Comparison of ENCODE assay signal across 8 mouse cellular contexts in genomic region chr10:103369081-103369420, GRCm38 (mm10). TPM values are rescaled to one million over a fixed set of nuclear protein-coding genes. Genes with fewer than 3 reads are reported as not detected.
DNase-seq lines count a peak whose midpoint lies in the region; ATAC-seq and TF ChIP-seq lines count a peak whose summit lies in the region.

No protein-coding gene starts in this region.

- no peaks in the 10 kb centered on the region for H3K36me3 ChIP-seq in kidney, postnatal 0 days (ENCODE audit: insufficient read depth, low read length)
- no peaks in the 10 kb centered on the region for H3K36me3 ChIP-seq in liver, embryonic 11.5 days (ENCODE audit: control insufficient read depth, insufficient read depth, low read length)
- no peaks in the 10 kb centered on the region for H3K36me3 ChIP-seq in myocyte (ENCODE audit: control insufficient read depth, insufficient read depth)

- peak overlapping the region; percentile 59 for H3K4me3 ChIP-seq in kidney, postnatal 0 days (replicated peaks; ENCODE audit: low read depth, low read length)
- H3K4me3 ChIP-seq in liver, embryonic 11.5 days (ENCODE audit: low read depth, low read length) = peak overlapping the region; percentile 47
- H3K4me3 ChIP-seq in myocyte = peak overlapping the region; percentile 32

- WGBS in kidney, postnatal 0 days = 2% methylated on average over 8 of the region's 8 CpGs
- WGBS in liver, embryonic 11.5 days = 0% methylated on average over 8 of the region's 8 CpGs

- no peaks in the 10 kb centered on the region for H3K79me2 ChIP-seq in myocyte (ENCODE audit: control insufficient read depth, insufficient read depth)

- H3K4me2 ChIP-seq in kidney, postnatal 0 days (ENCODE audit: low read length) = peak overlapping the region; percentile 92
- peak overlapping the region; percentile 74 for H3K4me2 ChIP-seq in liver, embryonic 11.5 days
- peak overlapping the region; percentile 96 for H3K4me2 ChIP-seq in myocyte (ENCODE audit: low read depth)

- H3ac ChIP-seq in myocyte (ENCODE audit: control insufficient read depth, insufficient read length) = no peak overlapping the region

- peak overlapping the region; percentile 44; the same call in 1 of the 2 replicates for H3K9ac ChIP-seq in kidney, postnatal 0 days (ENCODE audit: low read depth, low read length)
- H3K9ac ChIP-seq in liver, embryonic 11.5 days (ENCODE audit: low read depth, low read length) = peak overlapping the region; percentile 25; the same call in 1 of the 2 replicates

- H3K9me3 ChIP-seq in kidney, postnatal 0 days (replicated peaks; ENCODE audit: low read length) = no peaks in the 10 kb centered on the region
- no peaks in the 10 kb centered on the region for H3K9me3 ChIP-seq in liver, embryonic 11.5 days (ENCODE audit: control insufficient read depth, low read length)

- peak; percentile 92 for ATAC-seq in kidney, postnatal 0 days (replicated peaks; ENCODE audit: low FRiP score, low read depth)
- ATAC-seq in liver, embryonic 11.5 days (replicated peaks; ENCODE audit: low FRiP score) = peak; percentile 92

- TF ChIP-seq CTCF in kidney, postnatal 0 days (IDR thresholded peaks at IDR 0.05; ENCODE audit: low read depth) = peak; percentile 35; the same call in 1 of the 2 replicates

- H3K4me1 ChIP-seq in kidney, postnatal 0 days (replicated peaks; ENCODE audit: insufficient read depth, low read length) = no peaks in the 10 kb centered on the region
- H3K4me1 ChIP-seq in liver, embryonic 11.5 days (replicated peaks; ENCODE audit: control insufficient read depth, insufficient read depth, low read length) = no peaks in the 10 kb centered on the region

- TF ChIP-seq POLR2A in myocyte (IDR thresholded peaks at IDR 0.05; ENCODE audit: insufficient read length, low read depth) = no peak

- H3K27ac ChIP-seq in kidney, postnatal 0 days = no peak overlapping the region
- H3K27ac ChIP-seq in liver, embryonic 11.5 days (ENCODE audit: low read depth, low read length) = no peak overlapping the region

- peak; percentile 2 to 7 for DNase-seq in heart, adult 18-20 months
- no peak for DNase-seq in heart, adult 8-10 months (ENCODE audit: low spot score)
- DNase-seq in cerebellum, postnatal 10 days = peak; percentile 88 to 89
- peak; percentile 35 to 39 for DNase-seq in frontal cortex, postnatal 25 days (ENCODE audit: low spot score in 2 of 2)
- DNase-seq in kidney, postnatal 0 days (ENCODE audit: low spot score) = peak; percentile 89
- DNase-seq in liver, embryonic 11.5 days (ENCODE audit: low spot score) = peak; percentile 40
- DNase-seq in testis, postnatal 14 days (ENCODE audit: low spot score) = peak; percentile 38

- H3K27me3 ChIP-seq in kidney, postnatal 0 days (ENCODE audit: insufficient read depth, low read length) = no peaks in the 10 kb centered on the region
- H3K27me3 ChIP-seq in liver, embryonic 11.5 days (replicated peaks; ENCODE audit: control insufficient read depth, insufficient read depth, low read length) = peaks cover 15% of the 10 kb centered on the region
- H3K27me3 ChIP-seq in myocyte (ENCODE audit: control insufficient read depth, insufficient read depth, insufficient read length) = no peaks in the 10 kb centered on the region

TF ChIP-seq in myocyte, 11 proteins besides CTCF, POLR2A, EP300 and RAD21:
- no peak for TF ChIP-seq USF1 (IDR thresholded peaks at IDR 0.05; ENCODE audit: low read depth)
- no peak for TF ChIP-seq CEBPB (IDR thresholded peaks at IDR 0.05; ENCODE audit: insufficient read depth, poor library complexity, severe bottlenecking)
- TF ChIP-seq POLR2AphosphoS2 (IDR thresholded peaks at IDR 0.05; ENCODE audit: insufficient read length, low read depth) = no peak
- no peak for TF ChIP-seq SRF (IDR thresholded peaks at IDR 0.05; ENCODE audit: control insufficient read depth, insufficient read length, low read depth)

RNA-seq across cellular contexts. Expression of gene Slc6a15, which starts 1.5 kb away (rescaled TPM):
- total RNA-seq in heart, adult 18-20 months (2021) = under 1 TPM; 0.45 to 0.82 TPM
- under 1 TPM; 0.28 to 0.38 (median 0.31) TPM for total RNA-seq in heart, adult 8-10 months (2022)
- 5.7 and 7.8 TPM in 2 replicates for polyA plus RNA-seq in kidney, postnatal 0 days (2015; fragmentation: Nextera tagmentation; extraction: Ambion mirVana)
- polyA plus RNA-seq in liver, embryonic 11.5 days (2014; fragmentation: Nextera tagmentation; extraction: Ambion mirVana) = 0.73 and 1.3 TPM in 2 replicates
- polyA plus RNA-seq in myocyte (2012; fragmentation: generic; extraction: Trizol) = 0.54 TPM
